Mouse (Mus musculus) right cerebral cortex, adult 18-20 months (tissue): ENCODE results near the gene Slc25a20.

Experiments used
- DNase-seq: peaks from one replicate; pipeline ENCODE4 v3.0.0; 2022; ENCODE audit warnings: mixed read lengths

The Slc25a20 gene

DNA sequence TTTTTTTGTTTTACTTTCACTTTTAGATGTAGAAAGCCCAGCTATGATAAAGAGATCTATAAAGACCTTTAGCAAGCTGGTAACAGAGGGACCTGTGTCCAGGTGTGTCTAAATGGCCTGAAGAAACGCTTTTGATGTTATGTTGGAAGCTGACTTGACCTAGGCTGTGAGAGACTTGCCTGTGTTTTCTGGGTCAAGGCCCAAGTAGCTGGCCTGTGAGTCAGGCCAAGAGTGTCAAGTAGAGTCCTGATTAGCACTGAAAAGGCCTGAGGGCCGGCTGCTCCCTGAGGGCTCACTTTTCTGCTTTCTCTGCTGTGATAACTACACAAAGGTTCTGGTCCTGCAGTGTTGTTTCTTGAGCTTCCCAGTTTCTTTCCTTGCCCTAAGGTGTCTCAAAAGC lies 25.8 kb downstream of the Slc25a20 start:
- no peak for DNase-seq

DNA sequence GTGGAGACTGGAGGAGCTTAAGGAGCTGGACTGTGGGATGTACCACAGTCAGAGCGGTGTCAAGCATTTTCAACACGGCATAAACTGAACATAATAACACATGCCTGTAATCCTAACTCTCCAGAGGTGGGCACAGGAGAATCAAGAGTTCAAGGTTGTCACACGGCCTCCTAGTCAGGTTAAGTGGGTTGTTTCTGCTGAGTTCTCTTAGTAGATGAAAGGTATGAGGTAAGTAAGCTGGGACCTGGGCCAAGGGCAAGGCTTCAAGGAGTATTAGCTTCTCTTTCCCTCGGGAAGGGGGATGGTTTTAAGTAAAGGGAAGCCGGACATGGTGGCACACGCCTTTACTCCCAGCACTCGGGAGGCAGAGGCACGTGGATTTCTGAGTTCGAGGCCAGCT lies 26.6 kb downstream of the Slc25a20 start:
- no peak for DNase-seq

DNA sequence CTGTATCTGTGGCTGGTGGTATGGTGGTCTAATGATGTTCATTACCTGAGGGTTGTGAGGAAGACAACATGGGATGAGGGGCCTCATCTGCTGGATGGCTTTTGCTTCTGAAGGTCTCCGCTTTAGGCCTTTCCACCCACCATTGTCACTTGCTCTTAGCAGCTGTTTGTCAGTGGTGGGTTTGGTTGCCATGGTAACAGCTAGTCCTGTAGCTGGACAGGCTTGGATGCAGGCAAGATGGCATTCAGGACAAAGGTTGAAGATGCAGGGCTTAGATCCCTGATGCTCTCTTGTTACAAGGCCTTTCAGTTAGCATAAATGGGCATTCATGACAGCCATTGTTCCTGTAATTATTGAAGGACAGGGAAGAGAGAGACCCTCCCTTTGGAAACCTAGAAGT lies 27.2 kb downstream of the Slc25a20 start, which contains the start of gene Prkar2a:
Gene Prkar2a (plus strand): TSS at position 209 of the 400 bp plus-strand sequence.
- DNase-seq = no peak

DNA sequence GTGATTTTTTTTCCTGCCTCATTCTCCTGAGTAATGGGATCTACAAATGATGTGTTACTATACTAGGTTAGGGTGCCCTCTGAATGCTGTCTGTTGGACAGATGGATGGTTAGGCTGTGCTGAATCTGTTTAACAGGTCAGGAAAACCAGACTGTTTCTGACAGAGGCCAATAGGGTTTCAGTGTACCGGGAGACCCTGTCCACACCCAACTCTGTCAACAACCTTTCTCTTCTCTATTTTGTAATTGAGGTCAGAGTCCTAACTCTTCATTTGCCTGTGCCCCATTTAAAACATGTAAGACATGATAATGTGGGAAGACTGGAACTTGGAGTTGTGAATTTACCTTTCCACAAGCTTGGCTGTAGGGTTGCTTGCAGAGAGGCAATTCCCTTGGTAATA lies 28.1 kb downstream of the Slc25a20 start:
- no peak for DNase-seq

DNA sequence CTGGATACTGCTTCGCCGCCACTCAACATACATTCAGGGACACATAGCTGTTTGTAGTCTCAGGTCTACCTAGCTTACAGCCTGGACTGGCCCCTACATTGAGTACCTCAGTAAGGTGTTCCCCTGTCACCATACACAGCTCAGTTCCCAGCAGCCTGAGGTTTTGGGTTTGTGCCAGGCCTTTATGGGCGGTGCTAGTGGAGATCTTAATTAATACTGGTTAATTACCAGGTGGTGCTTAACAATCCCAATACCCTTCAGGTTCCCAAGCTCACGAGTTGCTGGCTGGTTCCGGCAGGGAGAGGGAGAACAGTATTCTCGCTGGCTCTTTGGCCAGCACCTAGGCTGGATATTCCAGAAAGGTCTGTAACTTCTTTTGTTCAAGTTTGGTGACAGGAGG lies 29.0 kb downstream of the Slc25a20 start:
- DNase-seq = no peak

DNA sequence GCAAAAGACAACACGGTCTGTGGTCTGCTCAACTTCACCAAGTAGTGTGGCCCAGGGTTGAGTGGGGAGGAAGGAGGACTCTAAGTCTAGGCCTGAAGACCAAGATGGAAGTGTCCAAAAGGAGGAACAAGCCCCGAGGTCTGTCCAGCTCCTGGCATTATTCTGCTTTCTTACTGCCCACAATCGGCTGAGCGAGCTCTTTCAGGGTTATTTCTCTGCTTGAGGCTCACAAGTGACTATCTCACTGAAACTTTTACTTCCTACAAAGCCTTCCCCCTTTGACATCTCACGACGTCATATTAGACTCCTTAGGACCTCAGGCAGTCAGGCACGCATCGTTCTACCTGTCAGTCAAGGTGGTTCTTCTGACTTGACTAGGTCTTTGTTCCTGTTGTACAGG lies 29.5 kb downstream of the Slc25a20 start:
- no peak for DNase-seq

DNA sequence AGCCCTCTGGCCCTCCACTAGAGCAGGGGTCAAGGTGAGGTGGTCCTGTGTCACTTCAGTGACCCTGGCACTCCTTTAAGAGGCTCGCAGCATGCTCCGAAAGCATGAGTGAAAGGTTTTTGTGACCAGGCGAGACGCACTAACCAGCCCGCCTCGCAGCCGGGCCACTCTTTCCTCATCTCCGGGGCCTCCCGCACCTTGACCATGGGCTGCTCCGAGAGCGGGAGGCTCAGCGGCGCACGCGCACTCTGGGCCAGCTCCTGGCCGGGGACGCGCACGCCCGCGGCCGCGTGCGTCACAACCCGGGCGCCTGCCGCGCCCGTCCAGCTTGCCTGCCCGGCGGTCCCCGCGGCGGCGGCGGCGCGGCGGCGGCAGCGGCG lies 29.9 kb downstream of the Slc25a20 start:
- peak; percentile 92 for DNase-seq

DNA sequence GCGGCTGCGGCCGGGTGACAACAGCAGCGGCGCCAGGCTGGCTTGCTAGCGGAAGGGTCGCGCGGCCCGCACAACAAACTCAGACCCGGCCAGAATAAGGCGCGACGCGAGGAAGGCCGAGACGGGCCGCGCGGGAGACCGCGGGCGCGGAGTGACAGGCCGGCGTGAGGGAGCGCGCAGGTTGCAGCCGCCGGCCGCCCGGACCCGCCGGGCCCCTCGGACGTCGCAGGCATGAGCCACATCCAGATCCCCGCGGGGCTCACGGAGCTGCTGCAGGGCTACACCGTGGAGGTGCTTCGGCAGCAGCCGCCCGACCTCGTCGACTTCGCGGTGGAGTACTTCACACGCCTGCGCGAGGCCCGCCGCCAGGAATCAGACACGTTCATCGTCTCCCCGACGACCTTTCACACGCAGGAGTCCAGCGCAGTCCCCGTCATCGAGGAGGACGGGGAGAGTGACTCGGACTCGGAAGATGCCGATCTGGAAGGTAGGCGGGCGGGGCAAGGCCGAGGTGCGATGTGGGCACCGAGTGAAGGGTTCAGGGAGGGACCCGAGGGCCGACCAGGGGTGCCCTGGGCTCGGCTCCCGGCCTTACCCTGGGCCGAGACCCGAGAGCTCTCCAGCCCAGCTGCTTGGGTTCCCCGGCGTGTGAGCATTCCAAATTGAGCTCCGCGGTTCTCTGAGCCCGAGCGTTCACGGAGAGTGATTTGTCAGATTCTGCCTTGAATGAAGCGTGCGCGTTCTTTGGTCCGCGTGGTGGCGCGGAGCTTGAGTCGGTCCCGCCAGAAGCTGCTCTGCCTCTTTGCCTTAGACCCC lies 30.5 kb downstream of the Slc25a20 start:
- peak; percentile 72 for DNase-seq

DNA sequence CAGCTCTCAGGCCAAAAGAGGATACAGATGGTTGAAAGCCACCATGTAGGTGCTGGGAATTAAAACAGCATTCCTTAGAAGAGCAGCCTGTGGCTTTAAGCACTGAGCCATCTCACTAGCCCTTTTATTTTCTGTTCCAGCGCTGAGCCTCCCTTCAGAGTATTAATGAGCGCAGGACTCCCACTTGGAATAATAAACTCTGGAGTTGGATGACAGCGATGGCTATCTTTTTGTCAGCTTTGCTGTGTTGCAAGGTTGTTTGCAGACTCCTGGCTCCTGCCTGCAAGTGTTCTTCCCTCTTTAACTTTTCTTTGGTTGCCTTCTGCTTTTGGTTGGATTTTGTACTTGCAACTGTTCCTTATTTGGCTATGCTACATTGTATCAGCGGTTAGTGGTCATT lies 32.1 kb downstream of the Slc25a20 start:
- DNase-seq = no peak

DNA sequence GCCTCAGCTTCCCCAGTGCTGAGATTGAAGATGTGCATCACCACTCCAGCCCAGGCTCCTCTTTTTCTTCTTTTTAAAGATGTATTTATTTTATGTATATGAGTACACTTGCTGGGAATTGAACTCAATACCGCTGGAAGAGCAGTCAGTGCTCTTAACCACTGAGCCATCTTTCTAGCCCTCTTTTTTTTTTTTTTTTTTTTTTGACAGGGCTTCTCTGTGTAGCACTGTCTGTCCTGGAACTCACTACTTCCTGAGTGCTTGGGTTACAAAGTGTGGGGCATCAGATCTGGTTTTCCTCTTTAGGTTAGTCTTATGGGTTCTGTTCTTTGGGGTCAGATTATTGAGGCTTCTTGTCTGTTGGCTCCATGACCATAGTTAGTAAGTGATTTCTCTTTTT lies 32.6 kb downstream of the Slc25a20 start:
- no peak for DNase-seq

DNA sequence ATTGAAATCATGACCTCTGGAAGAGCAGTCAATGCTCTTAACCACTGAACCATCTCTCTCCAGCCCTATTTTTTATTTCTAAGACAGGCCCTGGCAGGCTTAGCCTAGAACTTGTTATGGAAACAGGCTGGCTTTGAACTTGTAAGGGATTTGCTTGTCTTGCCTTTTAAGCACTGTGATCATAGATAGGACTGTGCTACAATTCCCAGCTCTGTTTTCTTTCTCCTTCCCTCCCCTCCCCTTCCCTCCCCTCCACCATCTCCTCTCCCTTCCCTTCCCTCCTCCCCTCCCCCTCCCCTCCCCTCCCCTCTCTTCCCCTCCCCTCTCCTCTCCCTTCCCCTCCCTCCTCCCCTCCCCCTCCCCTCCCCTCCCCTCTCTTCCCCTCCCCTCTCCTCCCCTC lies 40.6 kb downstream of the Slc25a20 start:
- no peak for DNase-seq

DNA sequence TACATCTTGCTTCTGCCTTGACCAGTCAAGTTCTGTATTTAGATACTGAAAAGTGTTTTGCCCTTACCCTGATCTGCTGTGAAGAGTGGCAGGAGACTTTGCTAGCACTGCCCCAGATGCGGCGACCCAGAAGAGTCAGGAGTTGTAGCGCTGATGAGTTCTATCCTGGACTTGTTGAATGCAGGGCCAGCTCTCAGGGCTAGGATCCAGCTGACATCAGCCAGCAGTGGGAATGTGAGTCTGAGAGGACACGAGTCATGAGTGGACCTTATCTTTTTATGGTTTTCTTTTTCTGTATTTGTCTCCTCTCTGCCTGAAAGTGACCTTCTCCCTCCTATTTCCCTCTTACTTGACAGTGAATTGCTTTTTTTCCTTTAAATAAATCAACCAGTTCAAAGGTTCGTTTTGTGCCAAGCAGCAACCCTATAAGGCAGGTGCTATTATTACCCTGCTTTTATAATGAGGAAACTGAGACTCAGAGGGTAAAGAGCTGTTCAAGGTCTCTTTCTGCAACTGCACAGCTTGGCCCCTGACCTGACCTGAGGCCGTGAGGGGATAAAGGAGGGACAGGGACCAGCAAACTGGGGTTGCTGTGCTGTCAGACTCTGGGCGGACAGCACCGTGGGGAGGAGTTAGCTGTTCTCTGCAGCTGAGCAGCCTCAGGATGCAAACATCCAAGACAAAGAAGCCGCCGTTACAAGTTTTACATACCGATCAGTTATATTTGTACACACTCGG lies 41.7 kb downstream of the Slc25a20 start:
- no peak for DNase-seq

DNA sequence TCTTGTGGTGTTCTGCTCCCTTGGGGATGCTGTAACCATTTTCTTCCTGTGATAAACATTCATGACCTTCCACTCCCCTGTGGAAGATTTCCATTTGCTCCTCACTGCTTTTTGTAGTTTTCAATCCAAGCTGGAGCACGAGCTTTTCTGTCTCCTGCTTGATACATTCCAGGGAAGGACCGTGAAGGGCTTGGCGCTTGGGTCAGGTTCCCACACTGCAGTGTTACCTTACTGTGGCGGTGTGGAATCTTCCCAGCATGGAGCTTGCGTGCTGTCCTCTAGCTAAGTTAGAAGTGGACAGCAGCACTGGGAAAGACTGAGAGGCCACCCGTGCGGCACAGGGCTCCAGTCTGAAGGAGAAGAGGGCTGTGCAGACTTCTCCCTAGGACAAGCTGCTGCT lies 42.7 kb downstream of the Slc25a20 start:
- no peak for DNase-seq

DNA sequence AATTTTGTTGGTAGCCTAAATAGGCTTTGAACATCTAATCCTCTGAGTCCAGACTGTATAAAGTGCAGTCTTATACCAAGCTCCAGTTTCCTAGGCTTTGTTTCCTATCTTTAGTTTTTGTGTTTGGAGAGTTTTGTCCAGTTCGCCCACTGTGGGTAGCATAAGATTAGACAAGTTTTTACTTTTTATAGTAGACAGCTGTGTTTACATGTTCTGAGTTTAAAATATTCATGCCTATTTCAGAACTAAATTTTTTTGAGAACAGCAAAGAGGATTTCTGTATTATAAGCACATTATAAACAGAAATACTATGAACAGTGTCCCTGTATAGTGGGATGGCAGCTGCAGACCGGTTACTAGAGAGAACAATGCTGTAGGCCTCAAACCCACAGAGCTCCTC lies 45.3 kb downstream of the Slc25a20 start:
- no peak for DNase-seq

DNA sequence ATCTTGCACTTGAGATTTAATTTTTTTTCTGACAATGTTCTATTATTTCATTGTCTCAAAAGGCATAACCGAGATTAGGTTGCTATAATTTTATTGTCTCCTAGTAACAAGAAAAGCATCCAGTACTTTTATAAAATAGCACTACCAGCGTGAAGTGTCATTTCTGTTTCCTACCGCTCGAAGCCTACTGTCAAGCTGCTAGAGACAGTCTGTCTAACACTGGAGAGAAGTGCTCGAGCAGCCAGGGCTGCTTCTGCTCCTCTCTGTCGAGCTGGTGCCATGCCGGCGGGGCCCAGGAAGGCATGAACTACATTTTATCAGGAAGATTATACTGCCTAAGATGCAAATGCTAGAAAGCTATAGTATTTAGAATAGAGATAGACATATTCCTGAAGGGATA lies 46.9 kb downstream of the Slc25a20 start:
- no peak for DNase-seq

DNA sequence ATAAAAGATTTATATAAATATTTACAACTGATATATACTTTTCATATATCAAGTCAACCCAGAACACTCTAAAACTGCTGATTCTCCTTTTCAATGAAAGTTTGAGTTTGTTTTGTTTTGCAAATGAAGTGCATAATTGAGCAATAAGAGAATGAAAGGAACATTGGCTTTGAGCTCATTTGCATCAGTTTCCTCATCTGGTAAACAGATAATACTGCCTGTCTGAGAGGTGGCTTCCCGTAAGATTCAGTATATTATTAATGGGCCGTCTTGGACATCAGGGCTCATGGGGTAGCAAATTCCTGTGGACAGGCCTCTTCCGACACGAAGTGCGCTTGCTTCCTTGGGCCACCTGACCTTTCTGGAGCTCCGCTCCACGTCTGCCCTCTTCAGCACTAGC lies 48.9 kb downstream of the Slc25a20 start:
- DNase-seq = no peak

DNA sequence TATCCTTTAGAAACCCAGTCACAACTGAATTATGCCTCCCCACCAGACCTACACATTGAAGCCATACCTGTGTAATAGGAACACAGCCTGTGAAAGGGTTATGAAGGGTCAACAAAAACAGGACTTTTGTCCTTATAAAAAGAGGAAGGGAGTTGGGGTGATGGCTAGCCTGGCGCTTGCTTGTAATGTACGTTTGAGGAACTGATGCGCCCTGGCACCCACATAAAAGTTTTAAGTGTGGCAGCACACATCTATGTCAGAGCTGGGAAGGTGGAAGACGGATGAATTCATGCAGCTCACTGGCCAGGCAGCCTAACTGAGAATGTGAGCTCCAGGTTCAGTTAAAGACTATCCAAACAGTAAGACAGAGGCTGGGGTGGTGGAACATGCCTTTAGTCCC lies 54.3 kb downstream of the Slc25a20 start:
- no peak for DNase-seq

DNA sequence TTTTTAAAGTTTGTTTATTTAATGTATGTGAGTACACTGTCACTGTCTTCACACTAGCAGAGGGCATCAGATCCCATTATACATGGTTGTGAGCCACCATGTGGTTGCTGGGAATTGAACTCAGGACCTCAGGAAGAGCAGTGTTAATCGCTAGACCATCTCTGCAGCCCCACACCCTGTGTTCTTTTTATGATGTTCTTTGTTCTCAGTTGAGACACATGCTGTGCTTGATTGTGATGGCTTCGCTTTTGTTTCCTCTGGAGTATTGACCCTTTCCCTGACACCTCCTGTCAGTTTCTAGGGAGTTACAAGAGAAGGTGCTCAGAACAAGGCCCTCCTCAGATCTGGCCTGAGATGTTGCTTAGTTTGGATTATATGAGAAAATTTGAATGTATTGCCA lies 61.9 kb downstream of the Slc25a20 start:
- DNase-seq = no peak

DNA sequence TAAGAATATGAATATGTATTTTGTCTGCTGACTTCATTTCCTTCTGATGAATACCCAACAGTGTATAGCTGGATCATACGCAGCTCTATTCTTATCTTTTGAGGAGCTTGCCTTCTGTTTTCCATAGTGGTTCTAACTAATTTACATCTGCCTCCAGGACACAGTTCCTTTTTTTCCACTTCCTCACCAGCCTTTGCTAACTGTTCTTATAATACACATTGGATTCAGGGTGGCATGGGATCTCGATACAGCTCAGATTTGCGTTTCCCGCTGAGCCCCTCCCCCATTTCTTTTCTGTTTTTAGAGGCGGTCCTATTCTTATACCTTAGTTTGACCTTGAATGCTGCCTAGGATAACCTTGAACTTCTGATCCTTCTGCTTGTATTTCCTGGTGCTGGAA lies 64.2 kb downstream of the Slc25a20 start:
- DNase-seq = peak; percentile 19

DNA sequence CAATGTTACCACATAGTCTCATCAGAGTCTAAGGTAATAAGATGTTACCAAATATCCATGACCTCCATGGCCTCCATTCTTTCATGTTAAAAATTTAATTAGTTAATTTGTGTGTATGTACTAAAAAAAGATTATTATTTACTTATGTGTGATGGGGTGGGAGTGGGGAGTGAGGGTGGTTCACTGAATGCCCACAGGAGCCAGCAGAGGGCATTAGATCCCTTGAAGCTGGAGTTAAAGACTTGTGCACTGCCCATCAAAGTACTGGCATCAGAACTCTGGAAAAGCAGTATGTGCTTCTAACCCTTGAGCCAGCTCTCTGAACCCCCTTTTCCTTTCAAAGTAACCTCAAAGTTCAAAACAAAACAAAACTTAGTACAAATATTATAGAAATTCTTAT lies 67.2 kb downstream of the Slc25a20 start:
- no peak for DNase-seq

DNA sequence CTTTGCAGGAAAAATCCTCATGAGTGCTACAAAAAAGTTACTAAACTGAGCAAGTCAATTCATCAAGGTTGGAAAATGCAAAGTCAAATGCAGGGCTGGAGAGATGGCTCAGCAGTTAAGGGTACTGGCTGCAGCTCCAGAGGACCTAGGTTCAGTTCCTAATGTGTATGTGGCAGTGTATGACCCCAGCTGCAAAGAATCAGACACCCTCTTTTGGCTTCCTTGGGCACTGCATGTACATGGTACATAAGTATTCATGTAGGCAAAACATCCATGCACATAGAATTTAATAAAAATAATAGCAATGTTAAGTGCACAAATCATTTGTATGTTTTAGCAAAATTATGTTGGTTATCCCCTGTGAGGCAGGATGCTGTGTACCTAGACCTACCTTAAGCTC lies 70.6 kb downstream of the Slc25a20 start:
- DNase-seq = no peak
